Mouse (Mus musculus): Measurements from ENCODE around the gene Ifi27. TPM values are rescaled to one million over a fixed set of nuclear protein-coding genes. Genes with fewer than 3 reads are reported as not detected.

Gene Ifi27
- 45.8 TPM for polyA plus RNA-seq (2014; fragmentation: Illumina TruSeq; extraction: RNeasy Lipid Tissue Mini Kit (QIAGEN cat#74804); ENCODE audit: low read depth, low replicate concordance)

DNA sequence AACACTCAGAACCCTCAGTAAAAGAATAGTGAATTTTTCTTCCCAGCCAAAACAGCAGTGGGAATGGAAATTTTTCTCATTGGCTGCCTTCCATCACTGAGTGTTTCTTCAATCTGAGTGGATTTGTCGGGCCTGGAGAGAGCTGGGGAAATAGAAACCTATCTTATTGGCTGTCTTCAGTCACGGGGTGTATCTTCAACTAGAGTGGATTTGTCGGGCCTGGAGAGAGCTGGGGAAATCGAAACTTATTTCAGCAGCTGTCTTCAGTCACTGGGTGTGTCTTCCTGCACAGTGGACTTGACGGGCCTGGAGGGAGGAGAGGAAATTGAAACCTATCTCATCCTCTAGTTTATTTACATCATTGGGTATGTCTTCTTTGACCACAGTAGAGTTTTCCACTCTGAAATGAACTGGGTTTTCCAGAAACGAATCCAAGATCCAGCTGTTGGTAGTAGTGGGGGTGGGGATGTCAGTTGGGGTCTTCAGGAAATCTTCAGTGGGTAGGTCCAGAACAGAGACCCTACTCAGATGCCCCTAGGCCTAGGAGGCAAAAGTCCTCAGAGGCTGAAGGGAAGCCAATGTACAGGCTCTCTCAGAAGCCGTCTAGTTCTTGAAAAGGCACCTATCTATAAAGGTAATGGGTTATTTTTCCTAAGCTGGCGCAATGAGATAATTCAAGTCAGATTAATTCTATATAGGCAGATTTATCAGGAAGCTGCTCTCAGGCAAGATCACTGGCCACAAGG is at the start of gene Ifi27:
TSS of gene Ifi27 (plus strand) at position 226 of the 746 bp plus-strand sequence.

DNA sequence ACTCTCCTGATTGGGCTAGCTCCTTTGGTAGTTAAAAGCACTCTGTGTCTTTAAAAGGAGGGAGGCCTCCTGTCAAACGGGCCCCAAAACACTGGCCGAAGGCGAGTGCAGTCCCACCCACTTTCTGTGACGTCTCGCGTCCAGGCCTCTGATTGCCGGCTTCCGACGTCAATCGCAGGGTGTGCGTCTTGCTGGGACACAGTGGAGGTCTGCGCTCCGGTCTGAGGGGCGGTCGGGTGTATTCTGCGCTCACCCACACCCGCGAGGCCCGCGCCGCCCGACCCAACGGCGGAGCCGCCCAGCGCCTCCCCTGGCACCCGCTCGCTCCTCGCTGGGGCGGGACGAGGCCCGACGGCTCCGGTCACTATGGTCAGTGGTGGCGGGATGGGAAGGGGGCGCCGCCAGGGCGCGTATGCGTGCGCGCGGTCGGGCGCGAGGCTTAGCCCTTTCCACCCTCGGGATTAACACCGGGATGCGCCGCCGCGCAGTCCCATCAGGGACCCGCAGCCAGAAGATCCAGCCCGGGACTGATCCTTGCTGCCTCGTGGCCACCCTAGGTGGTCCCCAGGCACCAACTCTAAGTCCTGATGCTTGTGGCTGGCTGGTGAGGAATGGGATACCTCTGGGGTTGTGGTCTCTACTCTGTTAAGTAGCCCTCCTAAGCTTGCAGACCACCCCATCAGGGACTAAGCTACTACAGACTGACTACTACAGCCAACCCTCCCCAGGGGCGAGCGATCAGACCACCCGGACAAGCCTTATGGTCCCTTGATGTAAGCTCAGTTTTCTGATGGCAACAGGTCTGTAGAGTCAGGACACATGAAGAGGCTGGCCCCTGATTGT is 45.3 kb upstream of the Ifi27 start, which contains the start of gene Otub2:
TSS of gene Otub2 (plus strand) at position 178 of the 843 bp plus-strand sequence.

DNA sequence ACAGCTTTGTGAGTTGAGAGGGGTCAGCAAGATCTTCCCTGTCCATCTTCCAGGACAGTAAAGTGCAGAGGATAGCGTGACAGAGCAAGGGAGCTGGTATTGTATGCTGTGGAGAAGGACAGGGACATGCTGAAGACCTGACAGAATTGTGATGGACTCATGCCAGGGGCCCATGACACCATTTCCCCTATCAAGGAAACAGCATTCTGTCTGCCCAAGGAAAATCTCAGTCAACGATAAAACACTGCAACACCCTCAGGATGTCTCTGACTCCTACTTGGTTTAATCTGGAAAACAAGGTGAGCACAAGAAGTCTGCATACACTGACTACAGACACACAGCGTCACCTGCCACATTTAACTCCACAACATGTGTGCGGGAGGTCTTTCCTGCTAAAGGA is 26.3 kb upstream of the Ifi27 start, which contains the start of gene 9330161L09Rik:
TSS of gene 9330161L09Rik (minus strand) at position 101 of the 400 bp plus-strand sequence.

DNA sequence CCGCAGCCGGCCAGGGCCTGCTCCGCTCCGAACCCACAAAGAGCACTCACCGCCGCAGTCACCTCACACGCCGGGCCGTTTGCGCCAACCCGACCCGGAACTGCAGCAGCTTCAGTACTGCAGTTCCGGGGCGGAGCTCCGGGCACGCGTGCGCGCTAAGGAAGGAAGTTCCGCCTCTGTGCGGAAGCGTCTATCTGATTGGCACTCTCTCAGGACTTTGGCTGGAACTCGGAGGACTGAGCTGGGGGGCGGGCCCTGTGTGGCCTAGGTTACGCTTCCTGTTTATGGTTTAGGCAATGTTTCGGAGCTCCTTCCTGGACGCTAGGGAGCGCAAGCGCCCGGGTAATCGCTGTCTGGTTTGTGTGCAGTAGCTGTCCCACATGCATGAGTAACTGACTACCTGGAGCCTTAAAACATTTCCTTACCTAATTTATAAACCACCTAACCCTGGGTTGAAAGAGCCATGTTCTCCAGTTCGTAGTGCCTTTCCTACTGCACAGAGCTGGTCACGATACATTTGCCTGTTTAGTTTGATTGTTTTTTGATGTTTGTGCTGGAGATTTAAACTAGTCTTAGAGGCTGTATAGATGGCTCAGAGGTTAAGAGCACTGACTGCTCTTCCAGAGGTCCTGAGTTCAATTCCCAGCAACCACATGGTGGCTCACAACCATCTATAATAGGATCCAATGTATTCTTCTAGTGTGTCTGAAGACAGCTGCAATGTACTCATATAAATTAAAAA is 8.1 kb upstream of the Ifi27 start, which contains the start of gene Ddx24:
TSS of gene Ddx24 (minus strand) at position 102 of the 742 bp plus-strand sequence.

DNA sequence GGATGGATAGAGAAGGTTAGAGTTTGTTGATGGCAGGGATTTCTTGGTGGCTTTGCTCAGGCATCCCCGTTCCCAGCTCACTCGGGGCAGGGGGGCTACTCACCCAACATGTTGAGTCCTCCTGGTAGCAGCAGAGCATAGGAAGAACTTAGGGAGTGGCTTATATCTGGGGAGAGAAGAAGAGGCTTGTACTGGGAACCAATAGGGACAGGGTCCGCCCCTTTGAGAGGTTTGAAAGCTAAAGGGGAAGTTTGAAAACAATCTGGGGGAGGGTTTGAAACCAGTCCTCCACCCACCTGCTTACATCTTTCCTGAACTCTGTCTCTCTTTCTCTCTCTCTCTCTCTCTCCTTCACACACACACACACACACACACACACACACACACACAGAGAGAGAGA is 9.5 kb downstream of the Ifi27 start, which contains the start of gene Ifi27l2a:
TSS of gene Ifi27l2a (minus strand) at position 157 of the 400 bp plus-strand sequence.

DNA sequence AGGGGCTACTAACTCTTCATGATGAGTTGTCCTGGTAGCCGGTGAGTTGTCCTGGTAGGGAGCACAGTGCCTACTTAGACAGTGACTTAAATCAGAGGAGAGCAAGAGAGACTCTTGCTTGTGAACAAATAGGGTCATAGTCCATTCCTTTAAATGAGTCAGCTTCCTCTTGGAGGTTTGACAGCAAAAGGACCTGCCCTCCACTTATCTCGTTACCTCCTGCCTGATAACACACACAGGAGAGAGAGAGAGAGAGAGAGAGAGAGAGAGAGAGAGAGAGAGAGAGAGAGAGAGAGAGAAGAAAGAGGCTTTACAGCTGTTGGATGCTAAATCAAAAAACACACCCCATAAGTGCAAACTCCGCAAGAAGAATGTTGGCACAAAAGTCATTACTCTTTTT is 23.1 kb downstream of the Ifi27 start, which contains the start of gene Ifi27l2b:
TSS of gene Ifi27l2b (minus strand) at position 84 of the 400 bp plus-strand sequence.

Other genes starting within 250 kb of the Ifi27 start
- gene Prima1, start 192.1 kb upstream of the Ifi27 start, polyA plus RNA-seq (2014; fragmentation: Illumina TruSeq; extraction: RNeasy Lipid Tissue Mini Kit (QIAGEN cat#74804); ENCODE audit: low read depth, low replicate concordance), result not detected
- gene Fam181a, start 123.2 kb upstream of the Ifi27 start, polyA plus RNA-seq (2014; fragmentation: Illumina TruSeq; extraction: RNeasy Lipid Tissue Mini Kit (QIAGEN cat#74804); ENCODE audit: low read depth, low replicate concordance), result not detected
- not detected for gene Asb2, start 78.2 kb upstream of the Ifi27 start, polyA plus RNA-seq (2014; fragmentation: Illumina TruSeq; extraction: RNeasy Lipid Tissue Mini Kit (QIAGEN cat#74804); ENCODE audit: low read depth, low replicate concordance)
- gene Otub2, start 45.5 kb upstream of the Ifi27 start, polyA plus RNA-seq (2014; fragmentation: Illumina TruSeq; extraction: RNeasy Lipid Tissue Mini Kit (QIAGEN cat#74804); ENCODE audit: low read depth, low replicate concordance), result 0.74 TPM
- gene 9330161L09Rik, start 26.4 kb upstream of the Ifi27 start, polyA plus RNA-seq (2014; fragmentation: Illumina TruSeq; extraction: RNeasy Lipid Tissue Mini Kit (QIAGEN cat#74804); ENCODE audit: low read depth, low replicate concordance), result not detected
- 9.5 TPM for gene Ddx24, start 8.4 kb upstream of the Ifi27 start, polyA plus RNA-seq (2014; fragmentation: Illumina TruSeq; extraction: RNeasy Lipid Tissue Mini Kit (QIAGEN cat#74804); ENCODE audit: low read depth, low replicate concordance)
- gene Ifi27l2a, start 9.5 kb downstream of the Ifi27 start, polyA plus RNA-seq (2014; fragmentation: Illumina TruSeq; extraction: RNeasy Lipid Tissue Mini Kit (QIAGEN cat#74804); ENCODE audit: low read depth, low replicate concordance), result 1.6 TPM
- 3.4 TPM for gene Ifi27l2b, start 23.0 kb downstream of the Ifi27 start, polyA plus RNA-seq (2014; fragmentation: Illumina TruSeq; extraction: RNeasy Lipid Tissue Mini Kit (QIAGEN cat#74804); ENCODE audit: low read depth, low replicate concordance)
- 9.8 TPM for gene Ppp4r4, start 98.1 kb downstream of the Ifi27 start, polyA plus RNA-seq (2014; fragmentation: Illumina TruSeq; extraction: RNeasy Lipid Tissue Mini Kit (QIAGEN cat#74804); ENCODE audit: low read depth, low replicate concordance)
- gene Serpina10, start 197.2 kb downstream of the Ifi27 start, polyA plus RNA-seq (2014; fragmentation: Illumina TruSeq; extraction: RNeasy Lipid Tissue Mini Kit (QIAGEN cat#74804); ENCODE audit: low read depth, low replicate concordance), result 69.6 TPM
- 309 TPM for gene Serpina6, start 223.0 kb downstream of the Ifi27 start, polyA plus RNA-seq (2014; fragmentation: Illumina TruSeq; extraction: RNeasy Lipid Tissue Mini Kit (QIAGEN cat#74804); ENCODE audit: low read depth, low replicate concordance)
- not detected for gene Serpina16, start 241.9 kb downstream of the Ifi27 start, polyA plus RNA-seq (2014; fragmentation: Illumina TruSeq; extraction: RNeasy Lipid Tissue Mini Kit (QIAGEN cat#74804); ENCODE audit: low read depth, low replicate concordance)

Measured in liver, adult 10 weeks (tissue).